Mouse (Mus musculus) myocyte (in vitro differentiated cells): ENCODE data around the gene Vmn2r83. TPM values are rescaled to one million over a fixed set of nuclear protein-coding genes. Genes with fewer than 3 reads are reported as not detected.
"Not testable (repeated sequence)": the region's sequence is repeated elsewhere in the genome, so short reads cannot be mapped to it uniquely, and the experiment has no call there.

ENCODE experiments used
- H3K27me3 ChIP-seq: one replicate; pipeline ENCODE4 v1.6.1; 2011; ENCODE audit not compliant: control insufficient read depth, insufficient read depth, insufficient read length
- H3K36me3 ChIP-seq: one replicate; pipeline ENCODE4 v1.6.1; 2011; ENCODE audit not compliant: control insufficient read depth, insufficient read depth
- H3K4me2 ChIP-seq: one replicate; pipeline ENCODE4 v1.6.1; 2011; ENCODE audit warnings: low read depth, control low read depth
- H3K4me3 ChIP-seq: one replicate; pipeline ENCODE4 v1.5.1; 2011; ENCODE audit warnings: mild to moderate bottlenecking, control low read depth, moderate library complexity
- H3K79me2 ChIP-seq: one replicate; pipeline ENCODE4 v1.6.1; 2011; ENCODE audit not compliant: control insufficient read depth, insufficient read depth
- H3ac ChIP-seq: one replicate; pipeline ENCODE4 v1.6.1; 2011; ENCODE audit not compliant: control insufficient read depth, insufficient read length
- CEBPB ChIP-seq: IDR thresholded peaks from 2 replicates; pipeline ENCODE4 v1.6.1; 2011; ENCODE audit warnings: mild to moderate bottlenecking, moderate library complexity; ENCODE audit not compliant: poor library complexity, insufficient read depth, severe bottlenecking
- E2F4 ChIP-seq: IDR thresholded peaks from one replicate; pipeline ENCODE4 v1.6.1; 2011; ENCODE audit warnings: mild to moderate bottlenecking, control low read depth, moderate library complexity; ENCODE audit not compliant: insufficient read depth
- MAX ChIP-seq: IDR thresholded peaks from one replicate; pipeline ENCODE4 v1.6.1; 2011; ENCODE audit warnings: low read depth, mild to moderate bottlenecking, control low read depth
- MYOD1 ChIP-seq, 3 experiments: IDR thresholded peaks; one replicate each; pipeline ENCODE4 v1.6.1; 2011; ENCODE audit warnings: control low read depth in 2 of 3, low read depth in 2 of 3, mild to moderate bottlenecking in 2 of 3, moderate library complexity in 1 of 3; ENCODE audit not compliant: insufficient read length in 2 of 3, control insufficient read depth in 1 of 3
- MYOG ChIP-seq, 3 experiments: IDR thresholded peaks; one replicate each; pipeline ENCODE4 v1.6.1; 2011; ENCODE audit warnings: control low read depth in 2 of 3, low read depth in 2 of 3, mild to moderate bottlenecking in 2 of 3; ENCODE audit not compliant: insufficient read length in 2 of 3, control insufficient read depth in 1 of 3, insufficient read depth in 1 of 3
- POLR2A ChIP-seq: IDR thresholded peaks from one replicate; pipeline ENCODE4 v1.6.1; 2011; ENCODE audit warnings: low read depth, mild to moderate bottlenecking, control low read depth, moderate library complexity; ENCODE audit not compliant: insufficient read length
- POLR2AphosphoS2 ChIP-seq: IDR thresholded peaks from one replicate; pipeline ENCODE4 v1.6.1; 2011; ENCODE audit warnings: low read depth, control low read depth; ENCODE audit not compliant: insufficient read length
- REST ChIP-seq: IDR thresholded peaks from one replicate; pipeline ENCODE4 v1.6.1; 2011; ENCODE audit warnings: mild to moderate bottlenecking, control low read depth, moderate library complexity; ENCODE audit not compliant: insufficient read depth, insufficient read length
- SRF ChIP-seq: IDR thresholded peaks from one replicate; pipeline ENCODE4 v1.6.1; 2011; ENCODE audit warnings: low read depth; ENCODE audit not compliant: control insufficient read depth, insufficient read length
- TCF12 ChIP-seq: IDR thresholded peaks from one replicate; pipeline ENCODE4 v1.6.1; 2011; ENCODE audit warnings: mild to moderate bottlenecking, control low read depth; ENCODE audit not compliant: poor library complexity, insufficient read depth, severe bottlenecking
- TCF3 ChIP-seq: IDR thresholded peaks from one replicate; pipeline ENCODE4 v1.6.1; 2011; ENCODE audit warnings: low read depth, control low read depth; ENCODE audit not compliant: insufficient read length
- USF1 ChIP-seq: IDR thresholded peaks from one replicate; pipeline ENCODE4 v1.6.1; 2011; ENCODE audit warnings: low read depth, mild to moderate bottlenecking, control low read depth, moderate library complexity
- polyA plus RNA-seq: library from polyadenylated mRNA; unstranded; fragments of >200 nt; fragmentation: generic; extraction: Trizol; gene quantifications from one replicate; pipeline ENCODE4 v1.2.1, GENCODE M21; 2012; ENCODE audit warnings: missing spikeins

Gene Vmn2r83
- not detected for polyA plus RNA-seq

- TF ChIP-seq TCF12, result no peak
- no peak for TF ChIP-seq CEBPB
- TF ChIP-seq USF1, result no peak
- TF ChIP-seq MYOD1 (IDR thresholded peaks at IDR 0.05; ENCODE audit: control insufficient read depth in 1 of 3, insufficient read length in 2 of 3, low read depth in 2 of 3), result no peak
- no peak for TF ChIP-seq REST
- TF ChIP-seq SRF, result no peak
- no peak for TF ChIP-seq MAX
- no peak for TF ChIP-seq TCF3
- TF ChIP-seq POLR2A, result no peak
- TF ChIP-seq MYOG (IDR thresholded peaks at IDR 0.05; ENCODE audit: control insufficient read depth in 1 of 3, insufficient read depth in 1 of 3, insufficient read length in 2 of 3, low read depth in 2 of 3), result no peak
- TF ChIP-seq E2F4, result no peak
- no peak for TF ChIP-seq POLR2AphosphoS2
- no peak within 1 kb of the TSS for H3K4me2 ChIP-seq
- no peaks in the 10 kb centered on the region for H3K79me2 ChIP-seq
- H3K4me3 ChIP-seq, result no peak within 1 kb of the TSS
- H3ac ChIP-seq, result no peak within 1 kb of the TSS
- no peaks in the 10 kb centered on the region for H3K27me3 ChIP-seq
- H3K36me3 ChIP-seq, result no peaks in the 10 kb centered on the region
These were observed at the start of gene Vmn2r83 for GRCm38 (mm10) chr10:79468431-79468830. TSS of gene Vmn2r83 (plus strand) at chr10:79468731.

- H3ac ChIP-seq, H3K27me3 ChIP-seq: not testable (repeated sequence)
These were observed 33.2 kb upstream of the Vmn2r83 start for GRCm38 (mm10) chr10:79435141-79435820.

GRCm38 (mm10) chr10:79495886-79496285 lies 27.4 kb downstream of the Vmn2r83 start:
- Histone ChIP-seq H3ac (no peak overlapping the region), H3K4me2 (no peak overlapping the region), H3K79me2 (no peaks in the 10 kb centered on the region), H3K36me3 (no peaks in the 10 kb centered on the region), H3K4me3 (no peak overlapping the region), H3K27me3 (no peaks in the 10 kb centered on the region)
- no peak for TF ChIP-seq REST
- TF ChIP-seq MAX, result no peak
- no peak for TF ChIP-seq CEBPB
- no peak for TF ChIP-seq TCF12
- no peak for TF ChIP-seq MYOD1 (IDR thresholded peaks at IDR 0.05; ENCODE audit: control insufficient read depth in 1 of 3, insufficient read length in 2 of 3, low read depth in 2 of 3)
- TF ChIP-seq E2F4, result no peak
- TF ChIP-seq POLR2A, result no peak
- no peak for TF ChIP-seq MYOG (IDR thresholded peaks at IDR 0.05; ENCODE audit: control insufficient read depth in 1 of 3, insufficient read depth in 1 of 3, insufficient read length in 2 of 3, low read depth in 2 of 3)
- no peak for TF ChIP-seq POLR2AphosphoS2

More at GRCm38 (mm10) chr10:79435141-79435820, 33.2 kb upstream of the Vmn2r83 start:
- not testable (repeated sequence) for H3K4me2 ChIP-seq, H3K4me3 ChIP-seq, H3K36me3 ChIP-seq, H3K79me2 ChIP-seq

- Histone ChIP-seq H3ac (no peak overlapping the region), H3K27me3 (no peaks in the 10 kb centered on the region), H3K36me3 (no peaks in the 10 kb centered on the region), H3K4me2 (no peak overlapping the region), H3K4me3 (no peak overlapping the region), H3K79me2 (no peaks in the 10 kb centered on the region)
- TF ChIP-seq REST (no peak), TCF3 (no peak), POLR2AphosphoS2 (no peak), USF1 (no peak), MAX (no peak), TCF12 (no peak), CEBPB (no peak), POLR2A (no peak), MYOD1 (IDR thresholded peaks at IDR 0.05; ENCODE audit: control insufficient read depth in 1 of 3, insufficient read length in 2 of 3, low read depth in 2 of 3) (no peak), E2F4 (no peak), MYOG (IDR thresholded peaks at IDR 0.05; ENCODE audit: control insufficient read depth in 1 of 3, insufficient read depth in 1 of 3, insufficient read length in 2 of 3, low read depth in 2 of 3) (no peak), SRF (no peak)
These were observed 28.3 kb downstream of the Vmn2r83 start for GRCm38 (mm10) chr10:79496701-79497288.

- Histone ChIP-seq H3K4me2 (no peak overlapping the region), H3ac (no peak overlapping the region), H3K36me3 (no peaks in the 10 kb centered on the region), H3K79me2 (no peaks in the 10 kb centered on the region), H3K4me3 (no peak overlapping the region), H3K27me3 (no peaks in the 10 kb centered on the region)
- TF ChIP-seq POLR2A, result no peak
- no peak for TF ChIP-seq CEBPB
- no peak for TF ChIP-seq POLR2AphosphoS2
- TF ChIP-seq SRF, result no peak
- no peak for TF ChIP-seq E2F4
- TF ChIP-seq USF1, result no peak
- TF ChIP-seq MYOD1 (IDR thresholded peaks at IDR 0.05; ENCODE audit: control insufficient read depth in 1 of 3, insufficient read length in 2 of 3, low read depth in 2 of 3), result peak in 1 of 3 experiments; percentile 47
- TF ChIP-seq TCF3, result no peak
These were observed 34.5 kb downstream of the Vmn2r83 start for GRCm38 (mm10) chr10:79502830-79503644.
